Mouse (Mus musculus) cerebellum, adult 8-10 months (tissue): ENCODE results near the gene Ap4e1.
"Not testable (repeated sequence)": the region's sequence is repeated elsewhere in the genome, so short reads cannot be mapped to it uniquely, and the experiment has no call there.

ENCODE experiments used
- DNase-seq: peaks from one replicate; pipeline ENCODE4 v3.0.0; 2022

Ap4e1 gene

DNA sequence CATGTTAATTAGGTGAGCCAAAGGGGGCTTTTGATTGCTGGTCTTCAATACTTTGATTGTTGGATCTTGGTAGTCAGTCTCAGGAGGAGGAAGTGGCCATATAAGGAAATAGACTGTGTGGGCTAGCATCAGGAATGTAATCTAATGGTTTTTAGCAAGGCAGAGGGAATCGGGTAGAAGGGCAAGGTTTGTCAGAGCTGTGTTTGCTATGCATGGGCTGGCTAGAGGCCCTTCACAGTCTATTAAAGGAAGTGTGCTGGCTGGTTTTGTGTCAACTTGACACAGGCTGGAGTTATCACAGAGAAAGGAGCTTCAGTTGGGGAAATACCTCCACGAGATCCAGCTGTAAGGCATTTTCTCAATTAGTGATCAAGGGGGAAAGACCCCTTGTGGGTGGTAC, 70.5 kb downstream of the Ap4e1 start:
- not testable (repeated sequence) for DNase-seq

- DNase-seq, result no peak
These were observed 71.5 kb downstream of the Ap4e1 start for GRCm38 (mm10) chr2:127079881-127080590.

- DNase-seq, result no peak
These were observed 72.2 kb downstream of the Ap4e1 start for GRCm38 (mm10) chr2:127080591-127081218.

- DNase-seq, result no peak
These were observed 77.7 kb downstream of the Ap4e1 start for GRCm38 (mm10) chr2:127086235-127086634.

GRCm38 (mm10) chr2:127090151-127090550, 81.6 kb downstream of the Ap4e1 start:
- not testable (repeated sequence) for DNase-seq

DNA sequence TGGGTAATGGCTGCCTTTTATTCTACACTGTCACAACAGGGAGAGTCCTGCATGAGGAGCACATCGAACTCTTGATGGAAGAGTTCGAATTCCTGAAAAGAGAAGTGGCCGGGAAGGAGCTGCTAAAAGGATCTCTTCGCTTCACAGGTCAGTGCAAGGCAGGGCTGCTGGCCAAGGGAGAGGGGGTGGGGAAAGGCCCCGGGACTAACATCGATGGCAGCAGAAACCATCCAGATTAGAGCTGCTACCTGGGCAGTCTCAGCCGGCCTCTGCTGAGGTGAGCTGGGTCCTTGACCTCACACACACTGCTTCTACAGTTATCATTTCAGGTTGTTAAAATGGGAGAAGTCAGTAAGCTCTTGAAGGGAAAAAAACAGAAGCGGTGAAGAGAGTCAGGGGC, 83.5 kb downstream of the Ap4e1 start:
- no peak for DNase-seq

- no peak for DNase-seq
These were observed 100.5 kb downstream of the Ap4e1 start for GRCm38 (mm10) chr2:127108986-127109385.
